Mouse (Mus musculus): ENCODE data around the gene Fxyd6. TPM values are rescaled to one million over a fixed set of nuclear protein-coding genes. Genes with fewer than 3 reads are reported as not detected.

Fxyd6 gene
- total and polyA plus RNA-seq, 3 experiments: not detected

GRCm38 (mm10) chr9:45399434-45399833, 29.4 kb downstream of the Fxyd6 start, which contains the start of gene Fxyd2:
Fxyd2 (plus strand) TSS chr9:45399669.
- no peak within 1 kb of the TSS for H3K9ac ChIP-seq (ENCODE audit: control insufficient read depth, low read depth, low read length, poor library complexity, severe bottlenecking)
- TF ChIP-seq EP300 (IDR thresholded peaks at IDR 0.05; ENCODE audit: low read depth in 1 of 2, low read length in 2 of 2) (no peak), GABPA (IDR thresholded peaks at IDR 0.05; ENCODE audit: low read depth, low read length) (no peak), MAFK (IDR thresholded peaks at IDR 0.05; ENCODE audit: borderline replicate concordance, low read depth, low read length) (no peak), SMC3 (IDR thresholded peaks at IDR 0.05; ENCODE audit: low read depth, low read length) (no peak), ETS1 (IDR thresholded peaks at IDR 0.05; ENCODE audit: low read depth, low read length) (no peak), MYB (IDR thresholded peaks at IDR 0.05; ENCODE audit: low read depth, low read length) (no peak), MYC (IDR thresholded peaks at IDR 0.05; ENCODE audit: low read depth, low read length) (no peak), NRF1 (IDR thresholded peaks at IDR 0.05; ENCODE audit: insufficient read depth, low read depth, low read length, poor library complexity, severe bottlenecking) (no peak), SIN3A (IDR thresholded peaks at IDR 0.05; ENCODE audit: low read length) (no peak)
- H3K4me3 ChIP-seq (ENCODE audit: control insufficient read depth in 1 of 2, insufficient read depth in 1 of 2, low read depth in 2 of 2, low read length in 2 of 2): no peak within 1 kb of the TSS
- DNase-seq (ENCODE audit: low read depth, low spot score): no peak
- no peak within 1 kb of the TSS for H3K27ac ChIP-seq (ENCODE audit: control insufficient read depth, low read depth, low read length)
- peaks cover 2 to 3% of the 10 kb centered on the region in 2 experiments; a peak in 3 of 4 replicates for H3K27me3 ChIP-seq (ENCODE audit: control insufficient read depth in 1 of 2, insufficient read depth in 2 of 2, low read length in 2 of 2)
- no peaks in the 10 kb centered on the region for H3K4me1 ChIP-seq (ENCODE audit: control insufficient read depth in 1 of 2, insufficient read depth in 2 of 2, low read length in 2 of 2)
- H3K9me3 ChIP-seq (replicated peaks; ENCODE audit: insufficient read depth, low read length): no peaks in the 10 kb centered on the region
- no peaks in the 10 kb centered on the region for H3K79me2 ChIP-seq (ENCODE audit: control insufficient read depth, insufficient read depth, low read length, poor library complexity)
- H3K36me3 ChIP-seq (ENCODE audit: control insufficient read depth in 1 of 2, insufficient read depth in 2 of 2, low read length in 2 of 2): no peaks in the 10 kb centered on the region

GRCm38 (mm10) chr9:45401851-45402250, 31.9 kb downstream of the Fxyd6 start:
- Histone ChIP-seq H3K27me3 (ENCODE audit: control insufficient read depth in 1 of 2, insufficient read depth in 2 of 2, low read length in 2 of 2) (peaks cover 2 to 3% of the 10 kb centered on the region in 2 experiments; a peak in 3 of 4 replicates), H3K9ac (ENCODE audit: control insufficient read depth, low read depth, low read length, poor library complexity, severe bottlenecking) (no peak overlapping the region), H3K27ac (ENCODE audit: control insufficient read depth, low read depth, low read length) (no peak overlapping the region), H3K79me2 (ENCODE audit: control insufficient read depth, insufficient read depth, low read length, poor library complexity) (no peaks in the 10 kb centered on the region), H3K4me1 (ENCODE audit: control insufficient read depth in 1 of 2, insufficient read depth in 2 of 2, low read length in 2 of 2) (no peaks in the 10 kb centered on the region), H3K4me3 (ENCODE audit: control insufficient read depth in 1 of 2, insufficient read depth in 1 of 2, low read depth in 2 of 2, low read length in 2 of 2) (no peak overlapping the region), H3K36me3 (ENCODE audit: control insufficient read depth in 1 of 2, insufficient read depth in 2 of 2, low read length in 2 of 2) (no peaks in the 10 kb centered on the region), H3K9me3 (replicated peaks; ENCODE audit: insufficient read depth, low read length) (no peaks in the 10 kb centered on the region)
- TF ChIP-seq MEF2A (IDR thresholded peaks at IDR 0.05; ENCODE audit: extremely low read depth, insufficient replicate concordance, low read depth, low read length, poor library complexity, severe bottlenecking) (no peak), SIN3A (IDR thresholded peaks at IDR 0.05; ENCODE audit: low read length) (no peak), UBTF (IDR thresholded peaks at IDR 0.05; ENCODE audit: borderline replicate concordance, insufficient read depth, low read depth, low read length) (no peak), MYC (IDR thresholded peaks at IDR 0.05; ENCODE audit: low read depth, low read length) (no peak), MAFK (IDR thresholded peaks at IDR 0.05; ENCODE audit: borderline replicate concordance, low read depth, low read length) (no peak), CTCF (IDR thresholded peaks at IDR 0.05 in 2 of 3, conservative IDR thresholded peaks at IDR 0.05 in 1 of 3; ENCODE audit: control insufficient read depth in 1 of 3, insufficient read depth in 1 of 3, low read depth in 2 of 3, low read length in 3 of 3, poor library complexity in 1 of 3, severe bottlenecking in 1 of 3) (no peak), CHD1 (IDR thresholded peaks at IDR 0.05; ENCODE audit: low read depth, low read length) (no peak), USF1 (IDR thresholded peaks at IDR 0.05; ENCODE audit: low read depth, low read length) (no peak), USF2 (IDR thresholded peaks at IDR 0.05; ENCODE audit: borderline replicate concordance in 1 of 2, insufficient read depth in 1 of 2, low read depth in 1 of 2, low read length in 2 of 2) (no peak), RAD21 (IDR thresholded peaks at IDR 0.05; ENCODE audit: low read depth, low read length) (no peak), EP300 (IDR thresholded peaks at IDR 0.05; ENCODE audit: low read depth in 1 of 2, low read length in 2 of 2) (no peak), ZKSCAN1 (IDR thresholded peaks at IDR 0.05; ENCODE audit: low read depth, low read length) (no peak), HCFC1 (IDR thresholded peaks at IDR 0.05; ENCODE audit: low read depth, low read length) (no peak), TCF12 (IDR thresholded peaks at IDR 0.05; ENCODE audit: low read depth, low read length) (no peak), MAX (IDR thresholded peaks at IDR 0.05; ENCODE audit: low read length) (no peak), POLR2AphosphoS5 (IDR thresholded peaks at IDR 0.05; ENCODE audit: borderline replicate concordance, low read depth, low read length) (no peak), JUND (IDR thresholded peaks at IDR 0.05; ENCODE audit: low read depth, low read length) (no peak), NRF1 (IDR thresholded peaks at IDR 0.05; ENCODE audit: insufficient read depth, low read depth, low read length, poor library complexity, severe bottlenecking) (no peak), POLR2AphosphoS2 (IDR thresholded peaks at IDR 0.05; ENCODE audit: low read length) (no peak), GABPA (IDR thresholded peaks at IDR 0.05; ENCODE audit: low read depth, low read length) (no peak)
- no peak for DNase-seq (ENCODE audit: low read depth, low spot score)
